In genomic region chr5:147340741-147341414, GRCm38 (mm10) we compare ENCODE assay signal across 14 mouse cellular contexts. TPM values are rescaled to one million over a fixed set of nuclear protein-coding genes. Genes with fewer than 3 reads are reported as not detected.
DNase-seq lines count a peak whose midpoint lies in the region; ATAC-seq lines count a peak whose summit lies in the region.
"Had no signal": no experiment of that assay in that cellular context is flagged by ENCODE, and none has a peak within 500 bp of the region (broad histone marks: within the 10 kb centered on the region; RNA-seq: fewer than 3 reads in every experiment).

No protein-coding gene starts in this region.

- H3K36me3 ChIP-seq in kidney, embryonic 16.5 days (ENCODE audit: insufficient read depth, low read length), result no peaks in the 10 kb centered on the region
- H3K36me3 ChIP-seq: hindbrain, embryonic 12.5 days; limb, embryonic 15.5 days had no signal

- peak; percentile 38 for DNase-seq in kidney, postnatal 14 days
- DNase-seq in T-cell, adult 2 months (ENCODE audit: low spot score), result peak; percentile 82
- peak; percentile 45 for DNase-seq in mesoderm, embryonic 11.5 days (ENCODE audit: low read depth, low spot score)
- DNase-seq in thymus, postnatal 14 days, result peak; percentile 80
- no peak for DNase-seq in urinary bladder, postnatal 14 days (ENCODE audit: low spot score)
- DNase-seq in ovary, postnatal 14 days (ENCODE audit: low spot score), result no peak
- DNase-seq: adrenal gland, adult 2 months; cerebellum, postnatal 14 days; gastrocnemius, postnatal 14 days; layer of hippocampus, adult 9-11 months had no signal

- H3K9ac ChIP-seq in kidney, embryonic 16.5 days (replicated peaks; ENCODE audit: low read length), result no peak overlapping the region
- H3K9ac ChIP-seq: hindbrain, embryonic 12.5 days; limb, embryonic 15.5 days had no signal

- H3K4me2 ChIP-seq in kidney, embryonic 16.5 days (replicated peaks; ENCODE audit: low read depth, low read length), result no peak overlapping the region
- H3K4me2 ChIP-seq: hindbrain, embryonic 12.5 days; limb, embryonic 15.5 days had no signal

- no peaks in the 10 kb centered on the region for H3K27me3 ChIP-seq in kidney, embryonic 16.5 days (ENCODE audit: insufficient read depth, low read length)
- H3K27me3 ChIP-seq: hindbrain, embryonic 12.5 days; limb, embryonic 15.5 days had no signal

- H3K4me3 ChIP-seq in kidney, embryonic 16.5 days (ENCODE audit: low read length), result no peak overlapping the region
- H3K4me3 ChIP-seq: hindbrain, embryonic 12.5 days; limb, embryonic 15.5 days; megakaryocyte, embryonic 14.5 days had no signal

- 31% methylated on average over 13 of the region's 13 CpGs for WGBS in kidney, embryonic 16.5 days

- H3K27ac ChIP-seq in kidney, embryonic 16.5 days (ENCODE audit: low read length), result no peak overlapping the region
- H3K27ac ChIP-seq: hindbrain, embryonic 12.5 days; limb, embryonic 15.5 days had no signal

- H3K9me3 ChIP-seq in kidney, embryonic 16.5 days (ENCODE audit: low read length), result no peaks in the 10 kb centered on the region
- H3K9me3 ChIP-seq: hindbrain, embryonic 12.5 days; limb, embryonic 15.5 days had no signal

- no peaks in the 10 kb centered on the region for H3K4me1 ChIP-seq in kidney, embryonic 16.5 days (ENCODE audit: insufficient read depth, low read length)
- H3K4me1 ChIP-seq: hindbrain, embryonic 12.5 days; limb, embryonic 15.5 days had no signal

- ATAC-seq in kidney, embryonic 16.5 days (ENCODE audit: low FRiP score, low TSS enrichment), result no peak

RNA-seq across cellular contexts. Expression of gene Urad, which starts 18.6 kb away (rescaled TPM):
- not detected in 2 replicates for polyA plus RNA-seq in kidney, embryonic 16.5 days (2015; fragmentation: Nextera tagmentation; extraction: Ambion mirVana)
- polyA plus RNA-seq: hindbrain, embryonic 12.5 days; limb, embryonic 15.5 days had no signal

RNA-seq across cellular contexts. Expression of gene Cdx2, which starts 33.8 kb away (rescaled TPM):
- polyA plus RNA-seq in kidney, embryonic 16.5 days (2015; fragmentation: Nextera tagmentation; extraction: Ambion mirVana), result not detected in 2 replicates
- polyA plus RNA-seq: adrenal gland, adult 2 months; hindbrain, embryonic 12.5 days; limb, embryonic 15.5 days had no signal

RNA-seq across cellular contexts. Expression of gene Flt3, which starts 59.4 kb away (rescaled TPM):
- 0.06 and 0.24 TPM in 2 replicates for polyA plus RNA-seq in kidney, embryonic 16.5 days (2015; fragmentation: Nextera tagmentation; extraction: Ambion mirVana)

Comparison
In these comparisons a context has a peak if more than half of its experiments do, and no peak if none do; other contexts are left out.
1. DNase-seq: peak in kidney, postnatal 14 days (single experiment), T-cell, adult 2 months (single experiment), mesoderm, embryonic 11.5 days (single experiment) and thymus, postnatal 14 days (single experiment); none in urinary bladder, postnatal 14 days (single experiment) and ovary, postnatal 14 days (single experiment).